Mouse (Mus musculus) ES-Bruce4 (cell line): ENCODE measurements around the gene Vapa.

ENCODE experiments used
- CTCF ChIP-seq: IDR thresholded peaks from one replicate; pipeline ENCODE4 v1.8.1; 2011; ENCODE audit warnings: low read depth, low read length
- POLR2A ChIP-seq: IDR thresholded peaks from one replicate; pipeline ENCODE4 v1.8.1; 2011; ENCODE audit warnings: low read length; ENCODE audit not compliant: insufficient read depth

DNA sequence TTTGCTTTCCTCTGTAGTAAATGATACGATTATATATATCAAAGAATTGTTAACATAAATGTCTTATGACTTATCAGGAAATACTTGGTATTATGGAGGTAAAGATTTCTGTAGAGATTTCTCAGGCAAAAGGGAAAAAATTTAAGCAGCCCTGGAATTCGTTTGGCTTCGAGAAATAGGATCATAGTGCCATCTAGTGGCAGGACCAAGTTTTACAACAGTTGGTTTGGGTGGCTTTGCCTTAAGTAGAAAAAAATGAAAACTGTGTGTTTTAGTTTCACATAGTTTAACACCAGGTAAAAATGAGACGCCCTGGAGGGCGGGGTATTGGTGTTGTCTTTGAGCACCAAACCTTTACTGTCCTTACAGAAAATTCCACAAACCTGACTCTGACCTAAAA is 50.6 kb downstream of the Vapa start:
- TF ChIP-seq POLR2A (no peak), CTCF (no peak)
